Mouse (Mus musculus) G1E (cell line): ENCODE data around the gene Fndc4.

Source experiments
- CTCF ChIP-seq: IDR thresholded peaks from 2 replicates; pipeline ENCODE4 v1.5.1; 2012; ENCODE audit warnings: low read depth, low read length, inconsistent platforms, mixed read lengths
- GATA1 ChIP-seq: IDR thresholded peaks from 2 replicates; pipeline ENCODE4 v1.6.1; 2012; ENCODE audit warnings: borderline replicate concordance, low read length, inconsistent platforms, mixed read lengths
- GATA2 ChIP-seq: IDR thresholded peaks from 2 replicates; pipeline ENCODE4 v1.6.1; 2012; ENCODE audit warnings: low read depth, low read length, inconsistent platforms, borderline replicate concordance
- POLR2AphosphoS5 ChIP-seq: IDR thresholded peaks from 2 replicates; pipeline ENCODE4 v1.6.1; 2012; ENCODE audit warnings: low read depth, low read length, inconsistent platforms; ENCODE audit not compliant: insufficient replicate concordance
- TAL1 ChIP-seq: conservative IDR thresholded peaks from 2 replicates; pipeline ENCODE4 v1.6.1; 2012; ENCODE audit warnings: low read depth, low read length, inconsistent platforms, mixed read lengths

GRCm38 (mm10) chr5:31290521-31291360, 5.1 kb downstream of the Fndc4 start, which contains the start of gene Ift172:
- TF ChIP-seq CTCF (no peak), TAL1 (no peak), GATA2 (no peak), GATA1 (no peak), POLR2AphosphoS5 (no peak)
